Mouse (Mus musculus) midbrain, embryonic 15.5 days (tissue): ENCODE data around the gene 2810408A11Rik. TPM values are rescaled to one million over a fixed set of nuclear protein-coding genes. Genes with fewer than 3 reads are reported as not detected.
"Not testable (repeated sequence)": the region's sequence is repeated elsewhere in the genome, so short reads cannot be mapped to it uniquely, and the experiment has no call there.

Experiments used
- ATAC-seq: fragments of 200-750 bp; cut with Nextera tagmentation; replicated peaks from 2 replicates; pipeline ENCODE4 v1.8.0; 2017; ENCODE audit warnings: moderate TSS enrichment
- H3K27ac ChIP-seq: fragments of 300-500 bp; sonication (generic); 2 replicates; pipeline ENCODE4 v1.5.1; 2015; ENCODE audit warnings: mild to moderate bottlenecking, inconsistent platforms
- H3K27me3 ChIP-seq: fragments of 300-500 bp; sonication (generic); replicated peaks from 2 replicates; pipeline ENCODE4 v1.6.1; 2015; ENCODE audit warnings: inconsistent platforms
- H3K36me3 ChIP-seq: fragments of 300-500 bp; sonication (generic); replicated peaks from 2 replicates; pipeline ENCODE4 v1.6.1; 2015; ENCODE audit warnings: inconsistent platforms
- H3K4me1 ChIP-seq: fragments of 300-500 bp; sonication (generic); 2 replicates; pipeline ENCODE4 v1.6.1; 2015; ENCODE audit warnings: inconsistent platforms
- H3K4me2 ChIP-seq: fragments of 300-500 bp; sonication (generic); 2 replicates; pipeline ENCODE4 v1.6.1; 2015; ENCODE audit warnings: inconsistent platforms, mild to moderate bottlenecking, moderate library complexity
- H3K4me3 ChIP-seq: fragments of 300-500 bp; sonication (generic); 2 replicates; pipeline ENCODE4 v1.5.1; 2015; ENCODE audit warnings: mild to moderate bottlenecking, inconsistent platforms
- H3K9ac ChIP-seq: fragments of 300-500 bp; sonication (generic); 2 replicates; pipeline ENCODE4 v1.6.1; 2015; ENCODE audit warnings: mild to moderate bottlenecking, inconsistent platforms
- H3K9me3 ChIP-seq: fragments of 300-500 bp; sonication (generic); 2 replicates; pipeline ENCODE4 v1.6.1; 2016; ENCODE audit warnings: inconsistent platforms
- WGBS: fragments of 180-500 bp; shearing (Covaris S2); methylation state at CpG from one replicate; pipeline ENCODE4 v1.1.7; 2015; ENCODE audit warnings: mixed read lengths; 5-methylcytosine and 5-hydroxymethylcytosine counted together
- polyA plus RNA-seq: library from polyadenylated mRNA; unstranded; fragments of >200 nt; fragmentation: Nextera tagmentation; extraction: Ambion mirVana; gene quantifications from 2 replicates; pipeline ENCODE4 v1.2.1, GENCODE M21; 2015

2810408A11Rik gene
- polyA plus RNA-seq, 1 experiment from 2014 or later: 11.1 TPM

- no peak overlapping the region for H3K27ac ChIP-seq
- peaks cover 30% of the 10 kb centered on the region for H3K27me3 ChIP-seq
- H3K4me1 ChIP-seq: peaks cover 23% of the 10 kb centered on the region
- H3K9ac ChIP-seq: no peak overlapping the region
- 66% methylated on average over 5 of the region's 5 CpGs for WGBS
- no peak overlapping the region for H3K4me3 ChIP-seq
- ATAC-seq: no peak
- H3K9me3 ChIP-seq: no peaks in the 10 kb centered on the region
- H3K36me3 ChIP-seq: no peaks in the 10 kb centered on the region
- no peak overlapping the region for H3K4me2 ChIP-seq
These were observed 37.0 kb upstream of the 2810408A11Rik start for GRCm38 (mm10) chr11:69937834-69938233.

GRCm38 (mm10) chr11:69937385-69937784 lies 36.6 kb upstream of the 2810408A11Rik start:
- Histone ChIP-seq H3K9me3 (no peaks in the 10 kb centered on the region), H3K36me3 (no peaks in the 10 kb centered on the region), H3K27me3 (peaks cover 30% of the 10 kb centered on the region), H3K27ac (no peak overlapping the region), H3K4me1 (peaks cover 23% of the 10 kb centered on the region), H3K4me3 (no peak overlapping the region), H3K9ac (no peak overlapping the region), H3K4me2 (no peak overlapping the region)
- no peak for ATAC-seq
- WGBS: 37% methylated on average over 4 of the region's 4 CpGs

DNA sequence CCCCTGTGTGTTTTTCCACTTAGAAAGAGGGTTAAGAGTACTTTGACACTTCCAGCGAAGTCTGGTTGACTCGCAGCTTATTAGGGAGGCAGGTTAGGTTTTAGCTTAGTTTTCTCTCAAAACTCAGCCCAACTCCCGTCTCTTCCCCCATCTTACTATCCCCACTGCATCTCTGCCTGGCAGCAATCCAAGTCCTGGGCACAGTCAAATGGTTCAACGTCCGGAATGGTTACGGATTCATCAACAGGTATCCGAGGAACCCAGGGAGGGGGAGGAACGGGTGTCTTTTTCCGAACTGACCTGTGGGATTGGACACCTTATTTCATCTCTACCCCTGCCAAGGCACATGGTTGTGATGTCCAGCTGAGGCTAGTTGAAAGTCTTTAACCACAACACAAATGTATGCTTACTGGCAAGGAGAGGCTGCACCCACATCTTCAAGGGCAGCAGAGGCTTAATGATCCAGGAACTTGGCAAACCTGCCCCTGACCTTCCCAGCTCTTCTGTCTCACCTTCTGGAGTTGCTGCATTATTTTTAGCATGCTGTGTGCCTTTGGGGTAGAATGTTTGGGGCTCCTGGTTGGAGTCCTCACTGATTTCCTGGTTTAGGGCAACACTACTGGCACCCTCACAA lies 36.0 kb upstream of the 2810408A11Rik start:
- WGBS: 40% methylated on average over 9 of the region's 9 CpGs
- Histone ChIP-seq H3K27ac (no peak overlapping the region), H3K4me1 (peaks cover 23% of the 10 kb centered on the region), H3K27me3 (peaks cover 30% of the 10 kb centered on the region), H3K9ac (0 out of 2 replicates have a peak overlapping the region, but pooled peaks have one; percentile 40), H3K9me3 (no peaks in the 10 kb centered on the region), H3K36me3 (no peaks in the 10 kb centered on the region), H3K4me3 (peak overlapping the region; percentile 63; the same call in 1 of the 2 replicates), H3K4me2 (peak overlapping the region; percentile 100)
- no peak for ATAC-seq

DNA sequence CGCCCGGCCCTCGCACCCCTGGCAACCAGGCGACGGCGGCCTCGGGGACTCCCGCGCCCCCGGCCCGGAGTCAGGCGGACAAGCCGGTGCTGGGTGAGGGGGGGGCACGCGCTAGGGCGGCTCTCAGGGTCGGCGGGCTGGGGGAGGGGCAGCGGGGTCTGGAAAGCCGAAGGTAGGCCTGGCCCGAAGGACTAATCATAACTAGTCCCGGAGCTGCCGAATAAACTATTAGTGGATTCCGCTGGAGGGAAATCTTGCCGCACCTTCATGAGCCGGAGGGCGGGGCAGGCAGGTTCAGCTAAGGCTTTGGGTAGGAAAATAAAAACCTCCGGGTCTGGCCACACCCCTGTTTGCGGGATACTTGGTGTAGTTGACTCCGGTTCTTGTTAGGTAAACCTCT lies 35.4 kb upstream of the 2810408A11Rik start:
- H3K4me1 ChIP-seq: peaks cover 23% of the 10 kb centered on the region
- peak overlapping the region; percentile 100 for H3K4me2 ChIP-seq
- H3K27me3 ChIP-seq: peaks cover 30% of the 10 kb centered on the region
- no peaks in the 10 kb centered on the region for H3K36me3 ChIP-seq
- peak; percentile 11; the same call in 1 of the 2 replicates for ATAC-seq
- H3K27ac ChIP-seq: peak overlapping the region; percentile 39; the same call in 1 of the 2 replicates
- H3K9me3 ChIP-seq: no peaks in the 10 kb centered on the region
- H3K9ac ChIP-seq: peak overlapping the region; percentile 40
- 1% methylated on average over 30 of the region's 30 CpGs for WGBS
- peak overlapping the region; percentile 63 for H3K4me3 ChIP-seq

- no peaks in the 10 kb centered on the region for H3K36me3 ChIP-seq
- peak; percentile 93 for ATAC-seq
- peaks cover 23% of the 10 kb centered on the region for H3K4me1 ChIP-seq
- 3% methylated on average over 37 of the region's 62 CpGs for WGBS
- peak within 1 kb of the TSS; percentile 63 for H3K4me3 ChIP-seq
- peaks cover 30% of the 10 kb centered on the region for H3K27me3 ChIP-seq
- H3K4me2 ChIP-seq: peak within 1 kb of the TSS; percentile 100
- no peaks in the 10 kb centered on the region for H3K9me3 ChIP-seq
- H3K9ac ChIP-seq: peak within 1 kb of the TSS; percentile 40
- H3K27ac ChIP-seq: peak within 1 kb of the TSS; percentile 39; the same call in 1 of the 2 replicates
These were observed 34.5 kb upstream of the 2810408A11Rik start, which contains the start of gene Ybx2 for GRCm38 (mm10) chr11:69935137-69935879. Ybx2 (plus strand) TSS chr11:69935796.

DNA sequence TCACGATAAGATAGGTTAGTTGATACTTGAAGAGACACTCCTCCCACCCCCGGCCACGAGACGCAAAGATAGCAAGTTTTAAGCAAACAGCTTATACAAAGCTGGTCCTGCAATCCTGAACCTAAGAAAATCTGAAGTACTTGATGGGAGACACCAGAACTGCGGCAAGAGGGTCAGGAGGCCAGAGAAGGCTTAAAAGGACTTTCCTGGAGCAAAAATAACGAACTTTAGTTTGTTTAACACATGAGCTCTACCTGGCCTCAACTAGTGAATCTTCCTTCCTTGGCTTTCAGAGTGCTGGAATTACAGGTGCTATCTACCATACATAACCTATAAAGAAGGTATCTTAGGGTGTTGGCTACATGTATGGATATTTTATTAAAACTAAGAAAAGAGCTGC lies 33.9 kb upstream of the 2810408A11Rik start:
- no peak overlapping the region for H3K4me3 ChIP-seq
- no peak overlapping the region for H3K27ac ChIP-seq
- 18% methylated on average over 6 of the region's 6 CpGs for WGBS
- no peak for ATAC-seq
- no peak overlapping the region for H3K9ac ChIP-seq
- no peaks in the 10 kb centered on the region for H3K36me3 ChIP-seq
- H3K9me3 ChIP-seq: no peaks in the 10 kb centered on the region
- peaks cover 30% of the 10 kb centered on the region for H3K27me3 ChIP-seq
- H3K4me2 ChIP-seq: peak overlapping the region; percentile 100
- peaks cover 23% of the 10 kb centered on the region for H3K4me1 ChIP-seq

DNA sequence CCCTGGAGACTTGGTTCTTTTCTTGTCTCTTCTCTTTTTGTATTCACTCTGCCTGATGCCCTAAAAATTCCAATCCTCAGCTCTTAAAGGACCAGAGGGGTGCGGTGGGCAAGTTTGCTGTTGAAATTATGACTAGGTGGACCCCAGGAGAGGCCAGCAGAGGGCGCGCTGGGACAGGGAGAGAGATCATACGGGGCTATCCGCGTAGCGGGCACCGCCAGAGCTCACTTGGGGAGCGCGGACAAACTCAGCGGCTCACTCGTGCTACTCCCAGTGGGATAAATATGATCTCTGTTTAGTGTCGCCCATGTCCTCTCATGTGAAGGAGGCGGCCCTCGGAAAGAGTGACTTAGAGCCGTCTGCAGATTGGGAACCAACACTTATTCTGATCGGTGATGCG lies 33.4 kb upstream of the 2810408A11Rik start:
- H3K9me3 ChIP-seq: no peaks in the 10 kb centered on the region
- peaks cover 27% of the 10 kb centered on the region for H3K27me3 ChIP-seq
- 0 out of 2 replicates have a peak, but pooled peaks have one; percentile 25 for ATAC-seq
- 1% methylated on average over 18 of the region's 18 CpGs for WGBS
- no peak overlapping the region for H3K4me3 ChIP-seq
- H3K4me2 ChIP-seq: peak overlapping the region; percentile 38
- H3K27ac ChIP-seq: no peak overlapping the region
- H3K36me3 ChIP-seq: no peaks in the 10 kb centered on the region
- H3K4me1 ChIP-seq: peaks cover 23% of the 10 kb centered on the region
- H3K9ac ChIP-seq: no peak overlapping the region

- Histone ChIP-seq H3K4me2 (no peak overlapping the region), H3K27me3 (peaks cover 26% of the 10 kb centered on the region), H3K9ac (no peak overlapping the region), H3K27ac (no peak overlapping the region), H3K4me3 (no peak overlapping the region), H3K4me1 (peaks cover 23% of the 10 kb centered on the region), H3K9me3 (no peaks in the 10 kb centered on the region), H3K36me3 (no peaks in the 10 kb centered on the region)
- no peak for ATAC-seq
- WGBS: 80% methylated on average over 4 of the region's 4 CpGs
These were observed 32.3 kb upstream of the 2810408A11Rik start for GRCm38 (mm10) chr11:69933066-69933465.

- Histone ChIP-seq H3K4me1 (peaks cover 23% of the 10 kb centered on the region), H3K27ac (no peak overlapping the region), H3K9ac (no peak overlapping the region), H3K9me3 (no peaks in the 10 kb centered on the region), H3K36me3 (no peaks in the 10 kb centered on the region), H3K4me2 (no peak overlapping the region), H3K27me3 (peaks cover 18% of the 10 kb centered on the region), H3K4me3 (no peak overlapping the region)
- no peak for ATAC-seq
- 36% methylated on average over 3 of the region's 3 CpGs for WGBS
These were observed 31.5 kb upstream of the 2810408A11Rik start for GRCm38 (mm10) chr11:69932254-69932653.

DNA sequence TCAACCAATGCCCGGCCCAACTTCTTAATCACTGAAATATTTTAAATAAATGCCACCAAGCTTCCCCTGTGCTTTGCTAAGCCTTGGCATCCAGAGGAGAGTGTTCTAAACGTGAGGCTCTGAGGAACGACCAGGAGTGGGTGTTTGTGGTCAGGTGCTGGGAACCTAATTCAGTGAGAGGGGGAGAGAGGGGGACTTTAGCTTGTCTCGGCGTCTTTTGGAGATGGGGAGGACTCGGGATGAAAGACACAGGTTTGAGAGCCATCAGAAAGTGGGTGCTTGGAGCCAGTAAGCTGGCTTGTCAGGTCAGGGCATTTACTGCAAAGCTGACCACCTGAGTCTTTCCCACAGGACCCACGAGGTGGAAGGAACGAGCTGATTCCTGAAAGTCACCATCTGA lies 31.0 kb upstream of the 2810408A11Rik start:
- no peaks in the 10 kb centered on the region for H3K36me3 ChIP-seq

GRCm38 (mm10) chr11:69930967-69931537 lies 30.3 kb upstream of the 2810408A11Rik start:
- 74% methylated on average over 3 of the region's 3 CpGs for WGBS
- Histone ChIP-seq H3K9ac (no peak overlapping the region), H3K36me3 (no peaks in the 10 kb centered on the region), H3K4me2 (no peak overlapping the region), H3K27me3 (0 out of 2 replicates have a peak, but pooled peaks cover 6% of the 10 kb centered on the region), H3K4me3 (no peak overlapping the region), H3K9me3 (no peaks in the 10 kb centered on the region), H3K27ac (no peak overlapping the region), H3K4me1 (peaks cover 11% of the 10 kb centered on the region)
- no peak for ATAC-seq

More for the DNA sequence above, 31.0 kb upstream of the 2810408A11Rik start:
- peaks cover 18% of the 10 kb centered on the region for H3K4me1 ChIP-seq
- H3K27ac ChIP-seq: no peak overlapping the region
- H3K27me3 ChIP-seq: peaks cover 13% of the 10 kb centered on the region
- no peak overlapping the region for H3K4me2 ChIP-seq
- ATAC-seq: no peak
- no peak overlapping the region for H3K9ac ChIP-seq
- no peak overlapping the region for H3K4me3 ChIP-seq
- H3K9me3 ChIP-seq: no peaks in the 10 kb centered on the region
- WGBS: 74% methylated on average over 8 of the region's 8 CpGs

DNA sequence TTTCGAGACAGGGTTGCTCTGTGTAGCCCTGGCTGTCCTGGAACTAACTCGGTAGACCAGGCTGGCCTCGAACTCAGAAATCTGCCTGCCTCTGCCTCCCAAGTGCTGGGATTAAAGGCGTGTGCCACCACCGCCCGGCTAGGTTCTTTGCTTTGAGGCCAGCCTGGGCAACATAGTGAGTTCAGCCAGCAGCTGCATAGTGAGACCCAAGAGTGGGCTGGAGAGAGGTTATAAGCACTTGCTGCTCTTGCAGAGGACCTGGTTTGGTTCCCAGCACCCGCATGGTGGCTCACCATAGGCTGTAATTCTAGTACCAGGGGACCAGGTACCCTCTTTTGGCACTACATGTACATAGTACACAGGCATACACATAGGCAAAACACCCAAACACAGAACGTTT lies 29.4 kb upstream of the 2810408A11Rik start:
- ATAC-seq, H3K36me3 ChIP-seq: not testable (repeated sequence)
- WGBS: 87% methylated on average over 8 of the region's 8 CpGs

More for the DNA sequence above, 29.4 kb upstream of the 2810408A11Rik start:
- H3K9me3 ChIP-seq, H3K9ac ChIP-seq, H3K4me3 ChIP-seq, H3K4me1 ChIP-seq, H3K27me3 ChIP-seq, H3K27ac ChIP-seq, H3K4me2 ChIP-seq: not testable (repeated sequence)
